Mouse (Mus musculus) forebrain, postnatal 0 days (tissue): ENCODE measurements around the gene Zfp786. TPM values are rescaled to one million over a fixed set of nuclear protein-coding genes. Genes with fewer than 3 reads are reported as not detected.

Experiments used
- ATAC-seq: fragments of 200-750 bp; cut with Nextera tagmentation; 2 replicates; pipeline ENCODE4 v1.8.0; 2017; ENCODE audit warnings: mild to moderate bottlenecking, moderate library complexity
- DNase-seq: peaks from one replicate; pipeline ENCODE4 v3.0.0-alpha.2; 2015
- H3K27ac ChIP-seq: fragments of 300-500 bp; sonication (generic); 2 replicates; pipeline ENCODE4 v1.5.1; 2014; ENCODE audit warnings: low read depth, mild to moderate bottlenecking, antibody characterized with exemption, low read length, moderate library complexity, mixed read lengths
- H3K27me3 ChIP-seq: fragments of 300-500 bp; sonication (generic); 2 replicates; pipeline ENCODE4 v1.6.1; 2014; ENCODE audit warnings: mild to moderate bottlenecking, low read length, mixed read lengths; ENCODE audit not compliant: insufficient read depth
- H3K36me3 ChIP-seq: fragments of 300-500 bp; sonication (generic); 2 replicates; pipeline ENCODE4 v1.6.1; 2014; ENCODE audit warnings: mild to moderate bottlenecking, moderate library complexity; ENCODE audit not compliant: insufficient read depth
- H3K4me1 ChIP-seq: fragments of 300-500 bp; sonication (generic); 2 replicates; pipeline ENCODE4 v1.6.1; 2014; ENCODE audit warnings: antibody characterized with exemption; ENCODE audit not compliant: insufficient read depth
- H3K4me2 ChIP-seq: fragments of 300-500 bp; sonication (generic); 2 replicates; pipeline ENCODE4 v1.6.1; 2014; ENCODE audit warnings: low read depth, mild to moderate bottlenecking, moderate library complexity
- H3K4me3 ChIP-seq: fragments of 300-500 bp; sonication (generic); 2 replicates; pipeline ENCODE4 v1.5.1; 2014; ENCODE audit warnings: low read depth, low read length, mixed read lengths
- H3K9ac ChIP-seq: fragments of 300-500 bp; sonication (generic); 2 replicates; pipeline ENCODE4 v1.6.1; 2014; ENCODE audit warnings: mild to moderate bottlenecking
- H3K9me3 ChIP-seq: fragments of 300-500 bp; sonication (generic); 2 replicates; pipeline ENCODE4 v1.6.1; 2016; ENCODE audit warnings: low read length
- CTCF ChIP-seq: sonication (generic); IDR thresholded peaks from 2 replicates; pipeline ENCODE4 v1.5.1; 2016; ENCODE audit warnings: antibody characterized with exemption, control low read depth, low read depth
- WGBS: fragments of 180-500 bp; shearing (Covaris S2); extraction: QIAGEN DNeasy Blood & Tissue Kit; methylation state at CpG from one replicate; pipeline ENCODE4 v1.1.7; 2014; 5-methylcytosine and 5-hydroxymethylcytosine counted together
- polyA plus RNA-seq: library from polyadenylated mRNA; unstranded; fragments of >200 nt; fragmentation: Nextera tagmentation; extraction: Ambion mirVana; gene quantifications from 2 replicates; pipeline ENCODE4 v1.2.1, GENCODE M21; 2015
- total RNA-seq: library from RNA; depleted of rRNA; stranded (reverse); fragments of >200 nt; gene quantifications from 2 replicates; pipeline ENCODE4 v1.2.3, GENCODE M21; 2014

The Zfp786 gene
- total and polyA plus RNA-seq, 2 experiments from 2014 or later = 5.5 to 22.2 TPM

GRCm38 (mm10) chr6:47812271-47812915 lies 18.3 kb downstream of the Zfp786 start:
- Histone ChIP-seq H3K27me3 (no peaks in the 10 kb centered on the region), H3K36me3 (peaks cover 7% of the 10 kb centered on the region; the same call in 1 of the 2 replicates), H3K4me1 (peaks cover 23% of the 10 kb centered on the region), H3K9ac (peak overlapping the region; percentile 72), H3K27ac (peak overlapping the region; percentile 90), H3K9me3 (no peaks in the 10 kb centered on the region), H3K4me3 (peak overlapping the region; percentile 80), H3K4me2 (peak overlapping the region; percentile 58)
- ATAC-seq (no peak), DNase-seq (no peak)
- WGBS = under 1% methylated on average over 17 of the region's 17 CpGs
- no peak for TF ChIP-seq CTCF

DNA sequence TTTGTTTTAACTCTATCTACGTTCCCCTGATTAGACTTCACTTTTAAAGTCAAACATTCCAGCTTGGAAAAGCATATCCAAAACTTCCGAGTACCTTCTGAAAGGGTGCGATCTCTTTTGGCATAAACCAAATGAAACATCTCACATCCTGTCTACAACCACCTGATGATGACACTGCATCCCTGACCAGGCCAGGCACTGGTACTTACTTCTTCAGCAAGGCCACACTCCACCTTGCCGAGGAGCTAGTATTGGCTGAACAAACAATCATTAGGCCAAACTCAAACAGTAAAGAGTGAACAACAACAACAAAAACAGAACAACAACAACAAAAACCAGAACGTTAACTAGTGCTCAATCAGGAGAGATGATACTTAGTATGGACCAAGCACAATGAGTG lies 19.3 kb downstream of the Zfp786 start:
- no peak for TF ChIP-seq CTCF
- ATAC-seq (no peak), DNase-seq (no peak)
- 62% methylated on average over 5 of the region's 5 CpGs for WGBS
- Histone ChIP-seq H3K4me2 (peak overlapping the region; percentile 58), H3K36me3 (peaks cover 9% of the 10 kb centered on the region), H3K27ac (no peak overlapping the region), H3K9ac (peak overlapping the region; percentile 72), H3K9me3 (no peaks in the 10 kb centered on the region), H3K27me3 (no peaks in the 10 kb centered on the region), H3K4me1 (peaks cover 23% of the 10 kb centered on the region), H3K4me3 (peak overlapping the region; percentile 80; the same call in 1 of the 2 replicates)

- Histone ChIP-seq H3K4me3 (no peak overlapping the region), H3K36me3 (peaks cover 20% of the 10 kb centered on the region), H3K27ac (no peak overlapping the region), H3K9ac (no peak overlapping the region), H3K27me3 (no peaks in the 10 kb centered on the region), H3K4me1 (peaks cover 23% of the 10 kb centered on the region), H3K4me2 (no peak overlapping the region), H3K9me3 (no peaks in the 10 kb centered on the region)
- no peak for DNase-seq
- ATAC-seq = no peak
- no peak for TF ChIP-seq CTCF
- 75% methylated on average over 2 of the region's 2 CpGs for WGBS
Observed at GRCm38 (mm10) chr6:47810181-47810580, 20.5 kb downstream of the Zfp786 start.

DNA sequence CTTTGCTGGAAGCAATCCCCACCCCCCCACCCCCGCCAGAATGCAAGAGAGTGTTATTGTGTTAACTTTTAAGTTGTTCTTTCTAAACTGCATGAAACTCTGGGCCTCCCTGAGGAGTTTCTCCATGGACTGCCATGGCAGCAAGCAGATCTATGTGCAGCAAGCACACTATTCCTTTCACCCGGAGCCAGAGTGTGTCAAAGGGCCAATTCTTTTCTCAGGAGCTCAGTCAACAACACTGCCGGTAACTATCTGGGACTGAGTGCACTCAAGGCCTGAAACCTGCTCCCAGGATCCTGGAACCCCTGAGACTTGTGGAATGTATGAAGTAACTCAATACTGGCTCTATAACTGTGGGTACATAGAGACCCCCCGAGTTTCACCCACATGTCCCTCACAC lies 21.6 kb downstream of the Zfp786 start:
- H3K27me3 ChIP-seq = no peaks in the 10 kb centered on the region
- no peaks in the 10 kb centered on the region for H3K9me3 ChIP-seq
- H3K4me2 ChIP-seq = no peak overlapping the region
- ATAC-seq (no peak), DNase-seq (no peak)
- H3K36me3 ChIP-seq = peaks cover 31% of the 10 kb centered on the region
- TF ChIP-seq CTCF = no peak
- no peak overlapping the region for H3K27ac ChIP-seq
- no peak overlapping the region for H3K9ac ChIP-seq
- H3K4me3 ChIP-seq = no peak overlapping the region
- WGBS = 63% methylated on average over 4 of the region's 4 CpGs
- H3K4me1 ChIP-seq = peaks cover 23% of the 10 kb centered on the region

DNA sequence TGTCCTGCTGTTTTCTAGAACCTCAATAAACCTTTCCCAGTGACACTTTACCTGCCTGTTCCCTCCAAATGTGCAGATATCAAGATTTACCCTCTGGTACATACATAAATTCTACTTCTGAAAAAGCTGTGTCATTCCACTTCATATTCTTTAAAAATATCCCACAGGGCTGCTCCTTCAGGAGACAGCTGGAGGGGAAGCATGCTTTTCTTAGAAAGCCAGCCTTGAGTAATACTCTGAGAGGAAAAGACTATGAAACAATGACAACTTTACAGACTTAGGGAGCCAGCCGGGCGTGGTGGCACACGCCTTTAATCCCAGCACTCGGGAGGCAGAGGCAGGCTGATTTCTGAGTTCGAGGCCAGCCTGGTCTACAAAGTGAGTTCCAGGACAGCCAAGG lies 22.1 kb downstream of the Zfp786 start:
- H3K4me2 ChIP-seq = no peak overlapping the region
- H3K27ac ChIP-seq = no peak overlapping the region
- H3K4me1 ChIP-seq = peaks cover 23% of the 10 kb centered on the region
- WGBS = 92% methylated on average over 5 of the region's 5 CpGs
- TF ChIP-seq CTCF = no peak
- H3K9me3 ChIP-seq = no peaks in the 10 kb centered on the region
- H3K9ac ChIP-seq = no peak overlapping the region
- no peak overlapping the region for H3K4me3 ChIP-seq
- H3K36me3 ChIP-seq = peaks cover 37% of the 10 kb centered on the region
- ATAC-seq (no peak), DNase-seq (no peak)
- H3K27me3 ChIP-seq = no peaks in the 10 kb centered on the region

GRCm38 (mm10) chr6:47807419-47807818 lies 23.2 kb downstream of the Zfp786 start:
- Histone ChIP-seq H3K27me3 (no peaks in the 10 kb centered on the region), H3K9me3 (no peaks in the 10 kb centered on the region), H3K27ac (no peak overlapping the region), H3K9ac (no peak overlapping the region), H3K4me2 (no peak overlapping the region), H3K4me3 (no peak overlapping the region), H3K36me3 (peaks cover 48% of the 10 kb centered on the region), H3K4me1 (peaks cover 23% of the 10 kb centered on the region)
- DNase-seq (no peak), ATAC-seq (no peak)
- WGBS = 86% methylated on average over 2 of the region's 2 CpGs
- no peak for TF ChIP-seq CTCF

DNA sequence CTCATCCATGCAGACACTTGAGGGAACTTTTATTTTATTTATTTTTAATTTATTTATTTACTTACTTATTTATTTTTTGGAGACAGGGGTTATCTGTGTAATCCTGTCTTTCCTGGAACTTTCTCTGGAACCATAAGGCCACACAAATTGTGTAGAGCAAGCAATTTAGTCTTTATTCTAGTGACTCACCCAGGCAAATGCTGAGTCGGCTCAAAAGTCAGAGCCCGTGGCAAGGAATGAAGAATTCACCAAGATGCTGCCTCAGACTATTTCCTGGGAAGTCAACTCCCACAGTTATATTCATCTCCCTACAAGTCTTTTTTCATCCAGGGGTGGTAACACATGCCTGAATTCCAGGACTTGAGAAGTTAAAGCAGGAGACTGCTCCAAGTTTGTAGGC lies 25.1 kb downstream of the Zfp786 start:
- Histone ChIP-seq H3K27me3 (no peaks in the 10 kb centered on the region), H3K4me3 (no peak overlapping the region), H3K4me1 (peaks cover 8% of the 10 kb centered on the region; the same call in 1 of the 2 replicates), H3K4me2 (no peak overlapping the region), H3K9ac (no peak overlapping the region), H3K9me3 (no peaks in the 10 kb centered on the region), H3K36me3 (peaks cover 61% of the 10 kb centered on the region), H3K27ac (no peak overlapping the region)
- no peak for TF ChIP-seq CTCF
- WGBS = 78% methylated on average over 2 of the region's 2 CpGs
- ATAC-seq = no peak
- no peak for DNase-seq
